Mouse (Mus musculus): ENCODE results near the gene Tmco3. TPM values are rescaled to one million over a fixed set of nuclear protein-coding genes. Genes with fewer than 3 reads are reported as not detected.

Tmco3 gene
- total RNA-seq, 2 experiments from 2014 or later, result 20.7 to 24.3 TPM

Other genes with a start within 250 kb of the Tmco3 start
- gene Proz, start 227.3 kb upstream of the Tmco3 start, total RNA-seq (2021), result 10 to 100 TPM; 19.2 to 41.7 TPM
- 10 to 100 TPM; 17.9 to 21.0 TPM for gene Pcid2, start 182.7 kb upstream of the Tmco3 start, total RNA-seq (2021)
- gene Cul4a, start 182.6 kb upstream of the Tmco3 start, total RNA-seq (2021), result 100 to 1,000 TPM in 1 of 2 experiments, 10 to 100 TPM in 1; 85.9 to 107 TPM
- gene Lamp1, start 129.0 kb upstream of the Tmco3 start, total RNA-seq (2021), result 100 to 1,000 TPM; 351 to 364 TPM
- 10 to 100 TPM; 10.3 to 13.4 TPM for gene Grtp1, start 87.6 kb upstream of the Tmco3 start, total RNA-seq (2021)
- gene Adprhl1, start 34.0 kb upstream of the Tmco3 start, total RNA-seq (2021), result 1 to 10 TPM; 2.2 to 9.3 TPM
- gene Dcun1d2, start 59 bp upstream of the Tmco3 start, total RNA-seq (2021), result 10 to 100 TPM; 19.9 to 25.9 TPM
- 10 to 100 TPM; 69.5 to 70.8 TPM for gene Tfdp1, start 50.6 kb downstream of the Tmco3 start, total RNA-seq (2021)
- not detected for gene Atp4b, start 108.6 kb downstream of the Tmco3 start, total RNA-seq (2021)
- gene Grk1, start 116.9 kb downstream of the Tmco3 start, total RNA-seq (2021), result under 1 TPM in 1 of 2 experiments, not detected in 1; 0.03 TPM
- gene Tmem255b, start 147.0 kb downstream of the Tmco3 start, total RNA-seq (2021), result 1 to 10 TPM; 3.4 to 5.3 TPM
- 10 to 100 TPM; 98.1 to 99.0 TPM for gene Gas6, start 206.3 kb downstream of the Tmco3 start, total RNA-seq (2021)

Measured in adrenal gland, postnatal 10 days (tissue).